In genomic region chr2:27416425-27416824, GRCm38 (mm10) we compare ENCODE assay signal across 10 mouse cellular contexts. TPM values are rescaled to one million over a fixed set of nuclear protein-coding genes. Genes with fewer than 3 reads are reported as not detected.
A peak's percentile ranks its signal among the peaks of the same experiment; 100 is the strongest.
DNase-seq lines count a peak whose midpoint lies in the region; ATAC-seq lines count a peak whose summit lies in the region.
"Had no signal": no experiment of that assay in that cellular context is flagged by ENCODE, and none has a peak within 500 bp of the region (broad histone marks: within the 10 kb centered on the region; RNA-seq: fewer than 3 reads in every experiment).

No protein-coding gene starts in this region.

- no peak for ATAC-seq in kidney, embryonic 15.5 days (replicated peaks; ENCODE audit: low FRiP score)
- peak; percentile 31 for ATAC-seq in activated CD4-positive, CD25-positive, alpha-beta regulatory T cell, adult 4 months
- peak; percentile 7; the same call in 1 of the 2 replicates for ATAC-seq in intestine, embryonic 16.5 days
- ATAC-seq: Patski had no signal

- no peaks in the 10 kb centered on the region for H3K9me3 ChIP-seq in kidney, embryonic 15.5 days (replicated peaks)
- no peaks in the 10 kb centered on the region for H3K9me3 ChIP-seq in intestine, embryonic 16.5 days (ENCODE audit: control insufficient read depth, low read length)

- peaks cover 87% of the 10 kb centered on the region for H3K4me1 ChIP-seq in kidney, embryonic 15.5 days
- peaks cover 81% of the 10 kb centered on the region for H3K4me1 ChIP-seq in intestine, embryonic 16.5 days (ENCODE audit: control insufficient read depth, insufficient read depth, low read length)

- 17% methylated on average over 3 of the region's 3 CpGs for WGBS in kidney, embryonic 15.5 days
- WGBS in intestine, embryonic 16.5 days = 15% methylated on average over 3 of the region's 3 CpGs

- H3K4me2 ChIP-seq in kidney, embryonic 15.5 days = no peak overlapping the region
- no peak overlapping the region for H3K4me2 ChIP-seq in intestine, embryonic 16.5 days (ENCODE audit: low read depth, low read length)

- H3K9ac ChIP-seq in kidney, embryonic 15.5 days = no peak overlapping the region
- H3K9ac ChIP-seq in intestine, embryonic 16.5 days (ENCODE audit: low read depth, low read length) = no peak overlapping the region

- no peak for DNase-seq in kidney, adult 9 months
- peak; percentile 32 for DNase-seq in 416B (ENCODE audit: low read depth)
- no peak for DNase-seq in thymus, postnatal 36 days
- no peak for DNase-seq in thymus, postnatal 4 days
- DNase-seq in right cerebral cortex, postnatal 10 days (ENCODE audit: low spot score in 2 of 2) = no peak
- DNase-seq: lung, adult 2 months had no signal

- no peak overlapping the region for H3K4me3 ChIP-seq in kidney, embryonic 15.5 days (replicated peaks)
- no peak overlapping the region for H3K4me3 ChIP-seq in intestine, embryonic 16.5 days (ENCODE audit: low read length)

- no peaks in the 10 kb centered on the region for H3K36me3 ChIP-seq in kidney, embryonic 15.5 days
- no peaks in the 10 kb centered on the region for H3K36me3 ChIP-seq in intestine, embryonic 16.5 days (ENCODE audit: control insufficient read depth, insufficient read depth, low read length)

- H3K27me3 ChIP-seq in kidney, embryonic 15.5 days = no peaks in the 10 kb centered on the region
- H3K27me3 ChIP-seq in intestine, embryonic 16.5 days (replicated peaks; ENCODE audit: control insufficient read depth, insufficient read depth, low read length) = no peaks in the 10 kb centered on the region
- H3K27me3 ChIP-seq: Patski had no signal

- peak overlapping the region; percentile 23; the same call in 1 of the 2 replicates for H3K27ac ChIP-seq in kidney, embryonic 15.5 days
- H3K27ac ChIP-seq in intestine, embryonic 16.5 days (ENCODE audit: low read length) = peak overlapping the region; percentile 67

RNA-seq across cellular contexts. Expression of gene Vav2, which starts 10.4 kb away (rescaled TPM):
- 7.1 and 8.3 TPM in 2 replicates for polyA plus RNA-seq in kidney, embryonic 15.5 days (2015; fragmentation: Nextera tagmentation; extraction: Ambion mirVana)
- 1 to 10 TPM; 5.8 to 8.3 TPM for polyA plus RNA-seq in activated CD4-positive, CD25-positive, alpha-beta regulatory T cell, adult 4 months (2017; shearing (Covaris generic))
- 4.1 and 4.8 TPM in 2 replicates for polyA plus RNA-seq in intestine, embryonic 16.5 days (2015; fragmentation: Nextera tagmentation; extraction: Ambion mirVana)

RNA-seq across cellular contexts. Expression of gene Brd3os, which starts 25.7 kb away (rescaled TPM):
- polyA plus RNA-seq in kidney, embryonic 15.5 days (2015; fragmentation: Nextera tagmentation; extraction: Ambion mirVana) = 10.1 and 11.2 TPM in 2 replicates
- polyA plus RNA-seq in activated CD4-positive, CD25-positive, alpha-beta regulatory T cell, adult 4 months (2017; shearing (Covaris generic)) = under 1 TPM in 1 of 2 experiments, not detected in 1; 0.33 TPM
- polyA plus RNA-seq in intestine, embryonic 16.5 days (2015; fragmentation: Nextera tagmentation; extraction: Ambion mirVana) = 4.6 and 5.5 TPM in 2 replicates
